Mouse (Mus musculus) kidney, adult 2 months (tissue): ENCODE measurements around the gene Cfdp1. TPM values are rescaled to one million over a fixed set of nuclear protein-coding genes. Genes with fewer than 3 reads are reported as not detected.

Experiments used
- DNase-seq: peaks from one replicate; pipeline ENCODE4 v3.0.0; 2021
- H3K27ac ChIP-seq: fragments of 200-500 bp; 2 replicates; pipeline ENCODE4 v1.5.1; 2012; ENCODE audit warnings: low read depth, low read length, control low read depth, inconsistent platforms; ENCODE audit not compliant: insufficient read depth
- H3K27me3 ChIP-seq: fragments of 200-500 bp; replicated peaks from 2 replicates; pipeline ENCODE4 v1.6.1; 2012; ENCODE audit warnings: mild to moderate bottlenecking, moderate library complexity, low read length, inconsistent platforms; ENCODE audit not compliant: control insufficient read depth, insufficient read depth
- H3K36me3 ChIP-seq: fragments of 200-500 bp; 2 replicates; pipeline ENCODE4 v1.6.1; 2012; ENCODE audit warnings: mild to moderate bottlenecking, moderate library complexity, low read length, inconsistent platforms; ENCODE audit not compliant: control insufficient read depth, insufficient read depth
- H3K4me1 ChIP-seq: fragments of 200-500 bp; 2 replicates; pipeline ENCODE4 v1.6.1; 2011; ENCODE audit warnings: low read length; ENCODE audit not compliant: control insufficient read depth, insufficient read depth
- H3K4me3 ChIP-seq: fragments of 200-500 bp; 2 replicates; pipeline ENCODE4 v1.5.1; 2011; ENCODE audit warnings: mild to moderate bottlenecking, low read depth, low read length, control low read depth; ENCODE audit not compliant: insufficient read depth
- CTCF ChIP-seq: fragments of 200-500 bp; conservative IDR thresholded peaks from 2 replicates; pipeline ENCODE4 v1.5.1; 2011; ENCODE audit warnings: low read depth, mild to moderate bottlenecking, control low read depth, low read length, moderate library complexity, mixed read lengths; ENCODE audit not compliant: insufficient read depth, insufficient read length
- POLR2A ChIP-seq: fragments of 200-500 bp; IDR thresholded peaks from one replicate; pipeline ENCODE4 v1.6.1; 2011; ENCODE audit warnings: low read depth, low read length, control low read depth
- WGBS: fragments of 180-500 bp; shearing (Covaris S2); methylation state at CpG from one replicate; pipeline ENCODE4 v1.1.7; 2018; 5-methylcytosine and 5-hydroxymethylcytosine counted together
- polyA plus RNA-seq: library from polyadenylated mRNA; depleted of rRNA; stranded (reverse); fragments of >200 nt; gene quantifications from 2 replicates; pipeline ENCODE4 v1.2.3, GENCODE M21; 2012

Cfdp1 gene
- polyA plus RNA-seq, 1 experiment: 12.5 TPM

DNA sequence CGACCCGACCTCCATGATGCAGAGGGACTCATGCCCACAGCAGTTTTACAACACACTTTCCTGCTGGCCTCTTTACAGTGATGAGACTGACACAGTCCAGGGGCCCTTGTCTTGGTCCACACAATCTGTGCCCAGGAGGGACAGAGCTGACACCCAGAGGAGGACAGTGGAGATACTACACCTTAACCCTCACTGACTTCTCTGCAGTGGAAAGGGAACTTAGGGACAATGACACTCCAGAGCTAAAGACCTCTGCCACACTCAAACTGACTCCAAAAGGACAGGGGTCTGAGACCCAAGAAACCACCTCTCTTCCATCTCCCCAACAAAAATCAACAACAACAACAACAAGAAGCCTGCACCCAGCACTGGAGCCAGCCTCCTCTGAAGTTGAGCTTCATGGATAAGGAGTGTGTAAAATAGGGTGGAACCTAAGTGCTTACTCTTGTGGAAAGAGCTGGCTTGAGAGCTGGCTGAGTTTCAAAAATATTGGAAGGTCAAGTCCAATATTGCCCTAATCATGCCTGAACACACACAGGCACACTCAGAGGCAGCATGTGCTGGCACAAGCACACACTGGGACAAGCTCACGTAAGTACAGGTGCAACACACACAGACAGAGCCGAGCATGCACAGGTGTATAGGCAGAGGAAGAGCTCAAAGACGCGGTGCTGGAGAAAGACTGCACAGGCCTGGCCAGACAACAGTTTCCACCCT is 119.7 kb downstream of the Cfdp1 start:
- H3K4me1 ChIP-seq: peaks cover 79% of the 10 kb centered on the region
- no peaks in the 10 kb centered on the region for H3K36me3 ChIP-seq
- H3K4me3 ChIP-seq: peak overlapping the region; percentile 13; the same call in 1 of the 2 replicates
- H3K27ac ChIP-seq: peak overlapping the region; percentile 88
- 12% methylated on average over 6 of the region's 6 CpGs for WGBS
- H3K27me3 ChIP-seq: no peaks in the 10 kb centered on the region
- TF ChIP-seq CTCF (no peak), POLR2A (no peak)
- peak; percentile 69 for DNase-seq

DNA sequence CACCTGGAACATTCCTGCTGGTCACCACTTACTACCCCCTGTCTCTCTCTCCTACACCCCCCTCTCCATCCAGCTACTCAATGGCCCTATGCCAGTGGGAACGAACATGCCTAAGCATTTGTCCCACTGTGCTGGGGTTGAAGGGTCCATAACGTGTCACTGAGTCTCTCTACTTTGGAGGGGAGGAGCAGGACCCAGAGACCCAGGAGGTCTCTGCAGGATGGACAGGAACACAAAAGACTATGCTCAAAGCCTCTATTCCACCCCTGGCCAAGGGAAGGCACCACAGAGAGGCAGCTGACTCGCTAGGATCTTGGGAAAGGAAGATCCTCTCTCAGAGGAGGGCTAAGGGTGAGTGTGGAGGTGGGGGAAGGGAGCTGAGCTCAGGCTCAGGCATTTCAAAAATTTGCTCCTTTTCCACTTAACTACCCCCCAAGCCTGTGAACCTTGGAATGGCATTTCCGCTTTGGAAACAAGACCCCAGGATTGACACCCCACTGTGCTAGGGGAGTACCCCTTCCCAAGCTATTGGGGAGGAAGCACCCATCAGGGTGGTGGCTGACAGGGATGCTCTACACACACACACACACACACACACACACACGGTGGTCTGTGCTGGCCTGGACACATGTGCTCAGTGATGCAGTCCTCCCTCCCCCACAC is 120.4 kb downstream of the Cfdp1 start:
- peak; percentile 59 for DNase-seq
- no peak overlapping the region for H3K4me3 ChIP-seq
- TF ChIP-seq CTCF (no peak), POLR2A (no peak)
- peaks cover 79% of the 10 kb centered on the region for H3K4me1 ChIP-seq
- 9% methylated on average over 5 of the region's 5 CpGs for WGBS
- no peaks in the 10 kb centered on the region for H3K36me3 ChIP-seq
- H3K27me3 ChIP-seq: no peaks in the 10 kb centered on the region
- peak overlapping the region; percentile 88 for H3K27ac ChIP-seq

DNA sequence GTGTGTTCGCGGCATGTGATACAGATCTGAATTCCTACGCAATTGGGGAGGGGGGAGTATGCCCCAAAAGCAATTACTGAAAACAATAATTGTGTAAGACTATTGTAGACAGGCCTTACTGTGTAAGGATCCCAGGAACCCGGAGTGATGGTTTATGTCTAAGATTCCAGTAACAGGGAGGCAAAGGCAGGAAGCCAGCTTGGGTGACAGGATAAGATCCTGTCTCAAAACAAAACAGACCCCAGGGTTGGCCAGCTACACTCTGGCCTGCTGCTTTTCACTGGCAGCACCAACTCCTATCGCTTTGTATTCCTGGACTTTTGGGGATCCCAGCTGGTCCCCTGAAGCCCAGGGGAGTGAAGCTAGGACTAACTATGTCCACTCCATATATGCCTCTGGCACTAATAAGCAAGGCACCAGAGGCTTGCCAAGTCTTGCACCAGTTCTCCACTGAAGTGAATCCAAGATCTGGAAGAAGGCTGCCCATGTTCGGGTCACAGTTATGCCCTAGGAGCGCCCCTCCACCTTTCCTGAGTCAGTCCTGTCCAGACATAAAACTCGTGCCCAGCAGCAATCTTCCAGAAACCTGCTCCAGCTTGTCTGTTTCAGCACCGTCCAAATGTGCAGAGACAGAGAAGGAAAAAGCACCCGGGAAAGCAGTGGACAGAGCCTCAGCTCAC is 121.5 kb downstream of the Cfdp1 start:
- DNase-seq: peak; percentile 64
- peak overlapping the region; percentile 88 for H3K27ac ChIP-seq

DNA sequence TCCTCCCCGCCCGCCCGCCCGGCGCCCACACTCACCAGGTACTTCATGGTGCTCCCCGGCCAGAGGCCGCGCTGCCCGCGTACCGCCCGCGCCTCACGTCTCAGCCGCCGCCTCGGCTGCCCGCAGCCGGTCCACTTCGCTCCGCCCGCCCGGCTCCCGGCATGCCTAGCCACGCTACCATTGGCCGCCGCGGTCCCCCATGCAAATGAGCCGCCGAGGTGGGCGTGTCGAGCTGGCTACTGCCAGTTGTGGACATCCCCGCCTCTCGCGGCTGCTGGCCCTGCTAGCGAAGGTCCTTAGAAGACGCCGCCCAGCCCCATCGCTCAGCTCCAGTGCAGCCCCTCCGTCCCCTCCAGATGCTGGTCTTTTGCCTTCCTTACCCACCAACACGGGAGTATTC is 122.1 kb downstream of the Cfdp1 start:
- Histone ChIP-seq H3K4me3 (peak overlapping the region; percentile 93), H3K36me3 (no peaks in the 10 kb centered on the region), H3K27me3 (no peaks in the 10 kb centered on the region), H3K27ac (peak overlapping the region; percentile 88), H3K4me1 (peaks cover 91% of the 10 kb centered on the region)
- no peak for TF ChIP-seq POLR2A
- no peak for TF ChIP-seq CTCF
- 1% methylated on average over 41 of the region's 41 CpGs for WGBS
- DNase-seq: peak; percentile 99

More for the DNA sequence above, 121.5 kb downstream of the Cfdp1 start:
- Histone ChIP-seq H3K4me3 (peak overlapping the region; percentile 46), H3K4me1 (peaks cover 88% of the 10 kb centered on the region), H3K36me3 (no peaks in the 10 kb centered on the region), H3K27me3 (no peaks in the 10 kb centered on the region)
- WGBS: 8% methylated on average over 10 of the region's 10 CpGs
- TF ChIP-seq CTCF: no peak
- no peak for TF ChIP-seq POLR2A

DNA sequence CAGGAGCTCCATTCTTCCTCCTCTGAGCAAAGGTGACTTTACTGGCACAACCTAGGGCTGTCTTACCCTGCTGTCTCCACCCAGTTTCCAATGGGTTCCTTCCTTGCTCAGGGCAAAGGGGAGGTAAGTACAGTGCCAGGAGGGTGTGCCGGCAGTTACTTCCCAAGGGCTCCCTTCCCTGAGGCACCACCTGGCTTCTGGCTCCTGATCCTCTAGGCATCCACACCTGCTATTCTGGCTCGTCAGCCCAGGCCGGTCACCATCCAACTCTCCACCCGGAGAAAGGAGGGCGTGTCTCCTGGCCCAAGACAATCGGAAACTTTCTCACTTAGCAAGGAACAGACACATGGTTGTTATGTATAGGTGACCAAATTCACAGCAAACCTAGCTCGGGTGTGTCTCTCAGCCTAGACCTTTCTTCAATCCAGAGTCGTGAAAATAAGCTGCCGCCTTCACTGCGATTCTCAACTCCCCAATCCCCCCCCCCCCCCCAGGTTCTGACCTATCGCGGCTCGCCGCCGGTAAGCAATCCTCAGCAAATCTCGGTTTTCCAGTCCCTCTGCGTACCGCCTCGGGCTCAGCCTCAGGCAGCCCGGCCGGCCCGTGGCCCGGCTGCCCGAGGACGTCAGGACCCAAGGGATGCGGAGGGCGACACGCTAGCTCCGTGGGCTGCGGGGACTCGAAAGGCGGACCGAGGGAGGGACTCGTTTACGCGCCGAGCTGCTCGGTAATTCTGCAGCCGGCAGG is 122.7 kb downstream of the Cfdp1 start:
- peaks cover 89% of the 10 kb centered on the region for H3K4me1 ChIP-seq
- H3K27ac ChIP-seq: peak overlapping the region; percentile 84
- WGBS: under 1% methylated on average over 39 of the region's 39 CpGs
- H3K4me3 ChIP-seq: peak overlapping the region; percentile 93
- H3K27me3 ChIP-seq: no peaks in the 10 kb centered on the region
- TF ChIP-seq POLR2A: no peak
- TF ChIP-seq CTCF: no peak
- DNase-seq: peak; percentile 90
- no peaks in the 10 kb centered on the region for H3K36me3 ChIP-seq

DNA sequence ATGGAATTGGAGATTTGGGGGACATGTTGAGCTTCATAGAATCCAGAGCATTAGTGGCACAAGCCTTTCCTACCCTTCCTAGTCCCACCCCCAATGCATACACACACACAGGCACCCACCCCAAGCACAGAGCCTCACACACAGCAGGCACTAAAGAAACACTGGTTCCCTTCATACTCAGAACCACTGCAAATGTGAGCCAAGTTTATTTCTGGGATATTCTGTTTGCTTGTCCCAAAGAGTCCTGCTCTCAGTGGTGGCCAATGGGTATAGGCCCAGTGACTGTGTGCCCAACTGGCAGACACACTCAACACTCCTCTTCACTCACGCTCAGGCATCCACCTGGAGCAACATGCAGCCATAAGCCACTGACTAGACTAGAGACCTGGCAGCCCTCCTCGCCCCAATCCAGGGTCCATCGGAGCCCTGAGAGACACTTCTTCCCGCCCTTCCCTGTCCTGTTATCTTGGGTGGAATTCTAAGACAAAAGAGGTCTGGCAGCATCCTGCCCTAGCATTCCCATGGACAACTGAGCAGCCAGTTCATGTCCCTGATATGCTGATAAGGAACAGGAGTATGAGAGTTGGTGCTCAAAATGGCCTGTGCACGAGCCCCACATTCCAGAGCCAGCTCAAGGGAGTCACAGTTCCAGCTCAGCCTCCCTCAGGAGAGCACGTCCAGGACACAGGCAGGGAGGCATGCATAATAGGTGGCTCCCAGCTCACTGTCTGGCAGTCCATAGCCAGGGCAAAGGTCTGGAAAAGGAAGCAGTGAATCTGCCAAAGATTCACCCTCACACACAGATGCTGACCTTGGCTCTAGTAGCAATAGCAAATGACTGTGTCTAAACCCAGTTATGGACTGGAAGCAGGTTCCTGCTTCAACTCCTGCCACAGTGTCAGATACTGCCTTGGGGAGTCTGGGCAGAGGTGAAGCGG is 124.6 kb downstream of the Cfdp1 start:
- DNase-seq: peak; percentile 95
- WGBS: 22% methylated on average over 7 of the region's 7 CpGs
- TF ChIP-seq POLR2A (no peak), CTCF (no peak)
- no peaks in the 10 kb centered on the region for H3K27me3 ChIP-seq
- peaks cover 87% of the 10 kb centered on the region for H3K4me1 ChIP-seq
- no peaks in the 10 kb centered on the region for H3K36me3 ChIP-seq
- H3K27ac ChIP-seq: peak overlapping the region; percentile 84
- H3K4me3 ChIP-seq: peak overlapping the region; percentile 93
